Comparison of ENCODE assay signal across 7 mouse cellular contexts in genomic region chr13:98890137-98890870, GRCm38 (mm10). TPM values are rescaled to one million over a fixed set of nuclear protein-coding genes. Genes with fewer than 3 reads are reported as not detected.
DNase-seq lines count a peak whose midpoint lies in the region; ATAC-seq and TF ChIP-seq lines count a peak whose summit lies in the region.

No protein-coding gene starts in this region.

- DNase-seq in adipocyte (ENCODE audit: low spot score): peak; percentile 31
- peak; percentile 13 to 24 for DNase-seq in gastrocnemius, adult 8-10 months (ENCODE audit: low spot score in 2 of 2)
- DNase-seq in hindbrain, postnatal 0 days (ENCODE audit: low spot score): peak; percentile 67
- peak; percentile 78 for DNase-seq in limb, embryonic 10.5 days (ENCODE audit: low spot score)
- DNase-seq in midbrain, embryonic 10.5 days (ENCODE audit: low spot score): peak; percentile 71
- DNase-seq in right cerebral cortex, postnatal 36 days (ENCODE audit: low spot score in 2 of 2): peak; percentile 31 to 34

- H3K4me1 ChIP-seq in hindbrain, postnatal 0 days (ENCODE audit: insufficient read depth, low read length): peaks cover 12% of the 10 kb centered on the region; the same call in 1 of the 2 replicates
- H3K4me1 ChIP-seq in limb, embryonic 10.5 days: peaks cover 39% of the 10 kb centered on the region
- H3K4me1 ChIP-seq in midbrain, embryonic 10.5 days: peaks cover 46% of the 10 kb centered on the region

- WGBS in hindbrain, postnatal 0 days: 1% methylated on average over 69 of the region's 71 CpGs
- 3% methylated on average over 71 of the region's 71 CpGs for WGBS in limb, embryonic 10.5 days
- WGBS in midbrain, embryonic 10.5 days: under 1% methylated on average over 71 of the region's 71 CpGs

- peak overlapping the region; percentile 78 for H3K4me3 ChIP-seq in hindbrain, postnatal 0 days (ENCODE audit: low read length)
- H3K4me3 ChIP-seq in limb, embryonic 10.5 days: peak overlapping the region; percentile 86
- H3K4me3 ChIP-seq in midbrain, embryonic 10.5 days: peak overlapping the region; percentile 89

- H3K27ac ChIP-seq in hindbrain, postnatal 0 days: peak overlapping the region; percentile 97
- H3K27ac ChIP-seq in limb, embryonic 10.5 days: peak overlapping the region; percentile 98
- H3K27ac ChIP-seq in midbrain, embryonic 10.5 days (replicated peaks): peak overlapping the region; percentile 98

- no peak for TF ChIP-seq CTCF in hindbrain, postnatal 0 days (IDR thresholded peaks at IDR 0.05; ENCODE audit: low read depth)

- peak overlapping the region; percentile 77 for H3K4me2 ChIP-seq in hindbrain, postnatal 0 days (ENCODE audit: low read depth, low read length)

- peak overlapping the region; percentile 84 for H3K9ac ChIP-seq in hindbrain, postnatal 0 days (replicated peaks; ENCODE audit: low read length)

- peak; percentile 37 for ATAC-seq in common myeloid progenitor, adult 5-6 weeks (replicated peaks; ENCODE audit: low read depth, poor library complexity, severe bottlenecking)
- ATAC-seq in hindbrain, postnatal 0 days: peak; percentile 83

- no peaks in the 10 kb centered on the region for H3K27me3 ChIP-seq in hindbrain, postnatal 0 days (ENCODE audit: insufficient read depth, low read length)
- H3K27me3 ChIP-seq in limb, embryonic 10.5 days (ENCODE audit: low read depth, poor library complexity, severe bottlenecking): no peaks in the 10 kb centered on the region
- H3K27me3 ChIP-seq in midbrain, embryonic 10.5 days (ENCODE audit: low read depth, poor library complexity, severe bottlenecking): no peaks in the 10 kb centered on the region

- peaks cover 9% of the 10 kb centered on the region for H3K36me3 ChIP-seq in hindbrain, postnatal 0 days (ENCODE audit: insufficient read depth, low read length)
- peaks cover 44% of the 10 kb centered on the region for H3K36me3 ChIP-seq in limb, embryonic 10.5 days
- H3K36me3 ChIP-seq in midbrain, embryonic 10.5 days: peaks cover 40% of the 10 kb centered on the region

- H3K9me3 ChIP-seq in hindbrain, postnatal 0 days (ENCODE audit: low read length): no peaks in the 10 kb centered on the region
- no peaks in the 10 kb centered on the region for H3K9me3 ChIP-seq in limb, embryonic 10.5 days (replicated peaks)
- no peaks in the 10 kb centered on the region for H3K9me3 ChIP-seq in midbrain, embryonic 10.5 days (replicated peaks)

RNA-seq across cellular contexts. Expression of gene Tnpo1, which starts 35.9 kb away (rescaled TPM):
- total RNA-seq in common myeloid progenitor, adult 5-6 weeks (2017): 133 and 147 TPM in 2 replicates
- 10 to 100 TPM; 30.7 to 34.4 (median 31.1) TPM for total RNA-seq in gastrocnemius, adult 8-10 months (2022)
- 75.1 and 79.2 TPM in 2 replicates for total RNA-seq in hindbrain, postnatal 0 days (2014; rRNA removed)
- polyA plus RNA-seq in hindbrain, postnatal 0 days (2015; fragmentation: Nextera tagmentation; extraction: Ambion mirVana): 18.7 and 21.6 TPM in 2 replicates
- 75.5 and 79.3 TPM in 2 replicates for polyA plus RNA-seq in limb, embryonic 10.5 days (2016; fragmentation: Nextera tagmentation; extraction: Ambion mirVana)
- 75.1 and 75.7 TPM in 2 replicates for polyA plus RNA-seq in midbrain, embryonic 10.5 days (2016; fragmentation: Nextera tagmentation; extraction: Ambion mirVana)

Comparison
In these comparisons a context has a peak if more than half of its experiments do, and no peak if none do; other contexts are left out.
1. Peak in every context shown above with its lines: DNase-seq, ATAC-seq, H3K4me3 ChIP-seq and H3K27ac ChIP-seq.
2. DNase-seq: peak in every context shown above with its lines; median percentile 78 in limb, embryonic 10.5 days; 71 in midbrain, embryonic 10.5 days; 67 in hindbrain, postnatal 0 days; 32 in right cerebral cortex, postnatal 36 days; 31 in adipocyte; 18 in gastrocnemius, adult 8-10 months.